Mouse (Mus musculus): ENCODE results near the gene Aplf.

- TF ChIP-seq POLR2A (IDR thresholded peaks at IDR 0.05; ENCODE audit: insufficient read depth, low read depth, low read length) (no peak), CTCF (IDR thresholded peaks at IDR 0.05; ENCODE audit: insufficient read depth, low read depth, low read length) (no peak)
Observed at GRCm38 (mm10) chr6:87668733-87669132, 3.3 kb downstream of the Aplf start.

Data from olfactory bulb, adult 2 months (tissue).